Mouse (Mus musculus): ENCODE results near the gene H2afj.

Gene H2afj

DNA sequence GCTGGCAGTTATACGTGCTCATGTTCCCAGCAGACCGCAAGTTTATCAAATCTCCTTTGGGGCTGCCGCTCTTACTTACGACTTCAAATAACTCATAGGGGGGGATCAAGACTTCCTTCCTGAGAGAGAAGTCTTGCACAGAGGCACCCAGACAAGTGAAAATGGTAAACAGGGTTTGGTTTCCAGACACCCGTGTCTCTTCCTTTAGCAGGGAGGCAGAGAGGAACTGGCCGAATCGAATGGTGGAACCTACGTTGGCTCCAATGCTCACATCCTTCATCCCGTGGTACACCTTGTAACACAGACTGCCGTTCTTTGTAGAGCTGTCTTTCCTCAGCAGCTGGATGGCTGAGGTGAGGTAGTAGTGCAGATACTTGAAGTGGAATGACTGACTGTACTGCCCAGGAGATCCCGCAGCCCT lies 46.3 kb downstream of the H2afj start:
- Histone ChIP-seq H3K4me1 (replicated peaks; ENCODE audit: low read depth, low read length) (peaks cover 20% of the 10 kb centered on the region), H3K36me3 (ENCODE audit: insufficient read depth, low read length) (no peaks in the 10 kb centered on the region), H3K4me3 (replicated peaks; ENCODE audit: low read length) (no peak overlapping the region), H3K27me3 (ENCODE audit: insufficient read depth, low read length) (peaks cover 12% of the 10 kb centered on the region; the same call in 1 of the 2 replicates), H3K9me3 (ENCODE audit: low read length) (no peaks in the 10 kb centered on the region)
- TF ChIP-seq NANOG (IDR thresholded peaks at IDR 0.05; ENCODE audit: borderline replicate concordance, low read length) (no peak), POU5F1 (IDR thresholded peaks at IDR 0.05; ENCODE audit: borderline replicate concordance, low read length) (no peak), CTCF (conservative IDR thresholded peaks at IDR 0.05; ENCODE audit: low read length) (no peak)

- peaks cover 12% of the 10 kb centered on the region; the same call in 1 of the 2 replicates for H3K27me3 ChIP-seq (ENCODE audit: insufficient read depth, low read length)
These were observed 47.1 kb downstream of the H2afj start for GRCm38 (mm10) chr6:136855183-136855582.

DNA sequence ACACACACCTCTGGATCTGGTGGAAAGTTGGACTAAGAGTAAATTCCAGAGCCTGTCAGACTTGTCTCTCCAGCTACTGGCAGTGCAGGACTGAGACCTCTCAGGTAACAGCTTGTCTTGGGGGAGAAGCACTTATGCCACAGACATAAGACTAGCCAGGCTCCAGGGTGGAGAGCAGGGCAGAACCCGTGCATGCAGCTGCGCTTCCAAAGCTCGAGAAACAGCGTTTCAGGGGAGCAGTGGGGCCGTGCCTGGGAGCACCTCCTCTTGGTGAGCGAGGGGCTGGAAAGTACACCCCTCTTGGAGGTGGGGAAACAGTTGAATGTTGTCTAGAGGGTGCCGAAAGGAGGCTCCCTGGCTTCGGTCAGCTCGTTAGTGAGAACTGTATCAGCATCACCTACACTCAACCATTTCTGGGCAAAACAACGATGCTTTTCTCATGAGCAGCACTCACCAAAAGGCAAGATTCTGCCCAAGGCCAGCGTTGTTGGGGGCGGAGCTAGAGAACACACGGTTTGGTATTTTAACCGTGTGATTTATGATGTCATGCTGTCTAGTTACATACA lies 48.1 kb downstream of the H2afj start:
- Histone ChIP-seq H3K4me1 (replicated peaks; ENCODE audit: low read depth, low read length) (peaks cover 20% of the 10 kb centered on the region), H3K4me3 (replicated peaks; ENCODE audit: low read length) (no peak overlapping the region), H3K36me3 (ENCODE audit: insufficient read depth, low read length) (no peaks in the 10 kb centered on the region), H3K9me3 (ENCODE audit: low read length) (no peaks in the 10 kb centered on the region), H3K27me3 (ENCODE audit: insufficient read depth, low read length) (peaks cover 14% of the 10 kb centered on the region; the same call in 1 of the 2 replicates)
- TF ChIP-seq NANOG (IDR thresholded peaks at IDR 0.05; ENCODE audit: borderline replicate concordance, low read length) (no peak), CTCF (conservative IDR thresholded peaks at IDR 0.05; ENCODE audit: low read length) (no peak), POU5F1 (IDR thresholded peaks at IDR 0.05; ENCODE audit: borderline replicate concordance, low read length) (no peak)

More at GRCm38 (mm10) chr6:136855183-136855582, 47.1 kb downstream of the H2afj start:
- Histone ChIP-seq H3K4me3 (replicated peaks; ENCODE audit: low read length) (no peak overlapping the region), H3K9me3 (ENCODE audit: low read length) (no peaks in the 10 kb centered on the region), H3K4me1 (replicated peaks; ENCODE audit: low read depth, low read length) (peaks cover 20% of the 10 kb centered on the region), H3K36me3 (ENCODE audit: insufficient read depth, low read length) (no peaks in the 10 kb centered on the region)
- TF ChIP-seq CTCF (conservative IDR thresholded peaks at IDR 0.05; ENCODE audit: low read length): no peak
- TF ChIP-seq POU5F1 (IDR thresholded peaks at IDR 0.05; ENCODE audit: borderline replicate concordance, low read length): no peak
- TF ChIP-seq NANOG (IDR thresholded peaks at IDR 0.05; ENCODE audit: borderline replicate concordance, low read length): no peak

DNA sequence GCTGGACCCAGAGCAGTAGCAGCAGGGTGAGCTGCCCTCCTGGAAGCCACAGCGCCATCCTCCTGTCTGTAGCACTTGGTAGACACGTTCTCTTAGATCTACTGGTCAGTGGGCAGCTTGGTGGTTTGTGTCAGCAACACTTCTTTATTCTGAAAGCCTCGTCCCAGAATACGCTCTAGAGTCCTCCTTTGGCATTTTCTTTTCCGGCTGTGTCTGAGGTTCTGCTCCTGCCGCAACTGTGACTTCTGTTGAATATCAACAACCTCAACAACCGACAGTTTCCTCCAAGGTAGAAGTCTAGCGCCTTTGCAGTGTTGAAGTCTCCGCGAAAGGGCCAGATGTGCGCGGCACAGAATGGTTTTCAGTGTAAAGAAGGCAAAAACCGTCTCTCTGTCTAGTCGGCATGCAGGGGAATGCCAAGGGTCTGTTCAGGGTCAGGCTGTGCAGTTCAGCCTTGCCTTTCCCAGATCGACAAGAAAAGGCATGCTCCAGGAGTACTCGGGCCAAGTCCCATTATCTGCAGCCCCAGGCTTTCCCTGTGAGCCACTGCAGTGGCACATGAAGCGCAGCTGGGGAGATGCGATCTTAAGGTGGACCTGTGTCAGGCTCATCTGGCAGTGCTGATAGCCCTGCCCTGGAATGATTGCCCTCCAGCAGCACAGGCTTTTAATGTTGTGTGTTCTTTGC lies 49.3 kb downstream of the H2afj start, which contains the start of gene Art4:
Art4 (minus strand) TSS at position 548 of the 687 bp plus-strand sequence.
- H3K4me3 ChIP-seq (replicated peaks; ENCODE audit: low read length): peak within 1 kb of the TSS; percentile 52; the same call in 1 of the 2 replicates
- peaks cover 20% of the 10 kb centered on the region for H3K4me1 ChIP-seq (replicated peaks; ENCODE audit: low read depth, low read length)
- no peaks in the 10 kb centered on the region for H3K36me3 ChIP-seq (ENCODE audit: insufficient read depth, low read length)
- H3K9me3 ChIP-seq (ENCODE audit: low read length): no peaks in the 10 kb centered on the region
- TF ChIP-seq POU5F1 (IDR thresholded peaks at IDR 0.05; ENCODE audit: borderline replicate concordance, low read length): no peak
- no peak for TF ChIP-seq NANOG (IDR thresholded peaks at IDR 0.05; ENCODE audit: borderline replicate concordance, low read length)
- no peak for TF ChIP-seq CTCF (conservative IDR thresholded peaks at IDR 0.05; ENCODE audit: low read length)
- H3K27me3 ChIP-seq (ENCODE audit: insufficient read depth, low read length): peaks cover 14% of the 10 kb centered on the region; the same call in 1 of the 2 replicates

- no peak for TF ChIP-seq POU5F1 (IDR thresholded peaks at IDR 0.05; ENCODE audit: borderline replicate concordance, low read length)
- no peak for TF ChIP-seq NANOG (IDR thresholded peaks at IDR 0.05; ENCODE audit: borderline replicate concordance, low read length)
- no peak for TF ChIP-seq CTCF (conservative IDR thresholded peaks at IDR 0.05; ENCODE audit: low read length)
- Histone ChIP-seq H3K36me3 (ENCODE audit: insufficient read depth, low read length) (no peaks in the 10 kb centered on the region), H3K4me1 (replicated peaks; ENCODE audit: low read depth, low read length) (peaks cover 14% of the 10 kb centered on the region), H3K27me3 (ENCODE audit: insufficient read depth, low read length) (peaks cover 14% of the 10 kb centered on the region; the same call in 1 of the 2 replicates), H3K9me3 (ENCODE audit: low read length) (no peaks in the 10 kb centered on the region), H3K4me3 (replicated peaks; ENCODE audit: low read length) (0 out of 2 replicates have a peak overlapping the region, but pooled peaks have one; percentile 52)
These were observed 49.8 kb downstream of the H2afj start for GRCm38 (mm10) chr6:136857873-136858260.

- Histone ChIP-seq H3K9me3 (ENCODE audit: low read length) (no peaks in the 10 kb centered on the region), H3K27me3 (ENCODE audit: insufficient read depth, low read length) (peaks cover 14% of the 10 kb centered on the region; the same call in 1 of the 2 replicates), H3K4me3 (replicated peaks; ENCODE audit: low read length) (no peak overlapping the region), H3K4me1 (replicated peaks; ENCODE audit: low read depth, low read length) (peaks cover 14% of the 10 kb centered on the region), H3K36me3 (ENCODE audit: insufficient read depth, low read length) (no peaks in the 10 kb centered on the region)
- TF ChIP-seq CTCF (conservative IDR thresholded peaks at IDR 0.05; ENCODE audit: low read length): no peak
- TF ChIP-seq POU5F1 (IDR thresholded peaks at IDR 0.05; ENCODE audit: borderline replicate concordance, low read length): no peak
- TF ChIP-seq NANOG (IDR thresholded peaks at IDR 0.05; ENCODE audit: borderline replicate concordance, low read length): no peak
These were observed 50.4 kb downstream of the H2afj start for GRCm38 (mm10) chr6:136858420-136858819.
